Mouse (Mus musculus) C2C12 (cell line): ENCODE data around the gene Prdm10.

Experiments
- CTCF ChIP-seq: IDR thresholded peaks from one replicate; pipeline ENCODE4 v1.5.1; 2011; ENCODE audit not compliant: control insufficient read depth, insufficient read depth, insufficient read length
- FOSL1 ChIP-seq: IDR thresholded peaks from one replicate; pipeline ENCODE4 v1.8.0; 2011; ENCODE audit warnings: mild to moderate bottlenecking, low read length; ENCODE audit not compliant: poor library complexity, insufficient read depth, severe bottlenecking
- MAX ChIP-seq: IDR thresholded peaks from one replicate; pipeline ENCODE4 v1.6.1; 2011; ENCODE audit warnings: mild to moderate bottlenecking, control low read depth
- MYOD1 ChIP-seq: IDR thresholded peaks from one replicate; pipeline ENCODE4 v1.6.1; 2011; ENCODE audit warnings: low read depth; ENCODE audit not compliant: control insufficient read depth, insufficient read length
- MYOG ChIP-seq: IDR thresholded peaks from one replicate; pipeline ENCODE4 v1.6.1; 2011; ENCODE audit not compliant: control insufficient read depth, insufficient read length; ENCODE audit errors: extremely low read depth
- USF1 ChIP-seq: IDR thresholded peaks from one replicate; pipeline ENCODE4 v1.6.1; 2011; ENCODE audit warnings: low read depth, mild to moderate bottlenecking, control low read depth, moderate library complexity

- TF ChIP-seq CTCF: no peak
- TF ChIP-seq FOSL1: no peak
- no peak for TF ChIP-seq USF1
- no peak for TF ChIP-seq MAX
- TF ChIP-seq MYOG: no peak
- TF ChIP-seq MYOD1: no peak
These were observed 26.3 kb upstream of the Prdm10 start for GRCm38 (mm10) chr9:31253866-31254696.
